Mouse (Mus musculus) embryonic fibroblast, embryonic 13.5 days (primary cell): Measurements from ENCODE around the gene B4galt2.

ENCODE experiments used
- CTCF ChIP-seq: IDR thresholded peaks from 2 replicates; pipeline ENCODE4 v1.5.1; 2011; ENCODE audit warnings: mild to moderate bottlenecking, control low read depth, low read length, moderate library complexity, borderline replicate concordance; ENCODE audit not compliant: insufficient read depth
- POLR2A ChIP-seq: IDR thresholded peaks from 2 replicates; pipeline ENCODE4 v1.6.1; 2011; ENCODE audit warnings: low read depth, mild to moderate bottlenecking, control low read depth, low read length, moderate library complexity

GRCm38 (mm10) chr4:117889471-117889870 is 6.2 kb upstream of the B4galt2 start:
- TF ChIP-seq CTCF = no peak
- no peak for TF ChIP-seq POLR2A
